Mouse (Mus musculus) myocyte (in vitro differentiated cells): Measurements from ENCODE around the gene Mad1l1.

ENCODE experiments used
- POLR2A ChIP-seq: IDR thresholded peaks from one replicate; pipeline ENCODE4 v1.6.1; 2011; ENCODE audit warnings: low read depth, mild to moderate bottlenecking, control low read depth, moderate library complexity; ENCODE audit not compliant: insufficient read length
- USF1 ChIP-seq: IDR thresholded peaks from one replicate; pipeline ENCODE4 v1.6.1; 2011; ENCODE audit warnings: low read depth, mild to moderate bottlenecking, control low read depth, moderate library complexity

DNA sequence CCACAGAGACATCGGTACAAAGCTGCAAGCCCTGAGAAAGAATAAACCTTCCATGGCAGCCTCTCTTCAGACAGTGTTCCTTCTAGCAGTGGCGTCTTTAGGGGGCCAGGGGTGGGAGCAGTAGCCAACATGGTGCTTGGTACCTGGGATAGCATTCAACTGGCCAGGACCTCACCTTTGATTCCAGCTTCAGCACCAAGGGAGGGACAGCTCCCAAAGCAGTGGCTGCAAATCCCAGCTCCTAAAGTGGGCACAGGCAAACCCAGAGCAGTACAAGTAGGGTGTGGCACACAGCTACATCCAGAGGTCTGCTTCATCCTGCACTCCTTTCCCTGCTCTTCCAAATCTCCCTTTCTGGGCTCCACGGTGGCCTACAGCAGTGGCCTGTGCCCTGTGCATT is 265.9 kb downstream of the Mad1l1 start:
- TF ChIP-seq POLR2A (no peak), USF1 (no peak)
